Mouse (Mus musculus): ENCODE results near the gene Brip1.
A peak's percentile ranks its signal among the peaks of the same experiment; 100 is the strongest.
"Not testable (repeated sequence)": the region's sequence is repeated elsewhere in the genome, so short reads cannot be mapped to it uniquely, and the experiment has no call there.

Gene Brip1

DNA sequence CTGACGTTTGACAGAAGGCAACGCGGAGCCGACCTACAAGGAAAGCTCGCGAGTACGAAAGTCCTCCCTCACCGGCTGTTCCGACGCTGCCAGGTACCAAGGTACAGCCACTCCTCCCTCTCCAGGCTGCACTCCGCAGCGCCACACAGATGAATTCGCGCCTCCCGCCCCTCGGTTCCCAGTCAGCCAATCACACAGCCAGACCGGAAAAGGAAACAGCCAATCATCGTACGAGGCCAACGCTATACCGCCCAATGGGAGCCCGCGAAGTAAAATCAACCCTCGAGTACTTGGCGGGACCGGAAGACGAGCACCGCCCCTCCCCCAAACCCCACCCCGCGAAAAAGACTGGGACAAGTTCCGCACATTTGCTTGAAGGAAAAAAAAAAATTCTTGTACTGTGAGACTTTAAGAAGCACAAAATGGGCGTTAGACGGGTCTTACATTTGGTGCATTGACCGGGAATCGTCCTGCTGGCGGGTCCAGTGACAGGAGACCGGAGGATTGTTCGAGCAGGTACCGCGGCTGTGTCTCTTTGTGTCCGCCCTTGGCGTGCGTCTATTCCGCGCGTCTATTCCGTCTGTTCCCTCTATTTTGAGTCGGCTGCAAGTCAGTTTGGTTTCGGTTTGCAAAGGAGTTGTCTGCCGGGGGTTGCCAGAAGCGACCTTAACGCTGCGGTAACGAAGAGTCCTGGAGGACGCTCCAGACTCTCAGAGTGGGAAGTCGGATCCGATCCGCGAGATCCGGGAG lies at the start of gene Brip1:
Brip1 (minus strand) TSS at position 157 of the 750 bp plus-strand sequence.
- DNase-seq (ENCODE audit: low read depth, low spot score): peak; percentile 88

DNA sequence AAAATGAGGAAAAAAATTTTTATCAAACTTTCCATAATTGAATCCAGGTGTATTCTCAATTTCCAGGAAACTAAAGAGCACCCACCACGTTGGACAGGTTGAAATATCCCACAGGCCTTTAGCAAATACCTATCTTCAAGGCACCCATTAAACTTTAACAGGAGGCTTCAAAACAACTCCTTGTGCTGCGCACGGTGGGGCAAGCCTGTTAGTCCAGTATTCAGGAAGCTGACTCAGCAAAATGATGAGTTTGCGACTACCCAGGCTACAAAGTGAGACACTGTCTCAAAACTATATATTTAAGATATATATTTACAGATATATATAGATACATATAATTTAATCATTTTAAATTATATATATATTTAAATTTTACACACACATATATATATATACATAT lies 31.5 kb upstream of the Brip1 start:
- DNase-seq (ENCODE audit: low read depth, low spot score): no peak

DNA sequence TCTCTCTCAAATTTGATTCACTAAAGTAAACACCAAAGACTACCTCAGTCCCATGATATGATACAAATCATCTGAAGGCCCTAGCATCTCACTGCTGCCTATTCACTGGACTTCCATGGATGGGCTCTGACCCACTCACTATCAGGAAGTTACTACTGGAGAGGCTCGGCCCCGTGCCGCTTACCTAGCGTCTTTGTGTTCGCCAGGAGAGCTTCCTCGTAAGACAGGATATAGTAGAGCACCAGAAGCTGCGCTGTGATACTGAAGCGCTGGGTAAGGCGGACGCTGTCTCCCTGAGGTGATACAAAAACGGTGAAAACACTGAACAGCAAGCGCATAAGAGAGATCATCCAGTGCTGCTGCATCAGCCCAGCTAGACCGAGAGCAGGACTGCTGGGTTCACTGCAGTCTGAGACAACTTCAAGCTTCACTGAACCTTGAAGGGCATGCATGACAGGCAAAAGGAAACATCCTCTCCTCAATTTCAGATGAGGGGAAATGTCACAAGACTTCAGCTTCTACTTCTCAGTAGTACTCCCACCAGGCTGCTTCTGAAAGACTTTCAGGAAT lies 30.9 kb upstream of the Brip1 start:
- DNase-seq (ENCODE audit: low read depth, low spot score): no peak

DNA sequence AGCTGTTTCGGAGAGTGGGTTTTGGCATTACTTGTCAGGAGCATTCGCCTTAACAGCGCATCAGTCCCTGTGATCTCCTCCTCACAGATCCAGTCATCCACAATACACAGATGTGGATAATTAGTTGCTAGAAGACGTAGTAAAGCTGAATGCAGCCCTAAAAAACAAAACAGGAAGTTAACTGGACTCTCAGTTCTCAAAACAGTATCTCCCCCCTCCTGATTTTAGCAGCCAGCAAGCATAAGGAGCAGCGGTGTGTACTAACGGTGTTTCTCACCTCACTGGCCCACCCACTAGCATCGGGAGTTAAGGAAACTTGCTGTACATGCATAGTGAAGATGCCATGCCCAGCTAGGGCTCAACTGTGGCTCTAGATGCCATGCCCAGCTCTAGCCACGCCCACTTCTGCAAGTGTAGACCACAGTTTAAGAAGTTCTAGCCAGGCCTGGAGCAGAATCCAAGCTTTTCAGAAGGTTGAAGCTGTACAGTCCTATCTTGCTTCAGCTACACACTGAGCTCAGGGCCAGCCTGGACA lies 25.7 kb upstream of the Brip1 start:
- DNase-seq (ENCODE audit: low read depth, low spot score): no peak

DNA sequence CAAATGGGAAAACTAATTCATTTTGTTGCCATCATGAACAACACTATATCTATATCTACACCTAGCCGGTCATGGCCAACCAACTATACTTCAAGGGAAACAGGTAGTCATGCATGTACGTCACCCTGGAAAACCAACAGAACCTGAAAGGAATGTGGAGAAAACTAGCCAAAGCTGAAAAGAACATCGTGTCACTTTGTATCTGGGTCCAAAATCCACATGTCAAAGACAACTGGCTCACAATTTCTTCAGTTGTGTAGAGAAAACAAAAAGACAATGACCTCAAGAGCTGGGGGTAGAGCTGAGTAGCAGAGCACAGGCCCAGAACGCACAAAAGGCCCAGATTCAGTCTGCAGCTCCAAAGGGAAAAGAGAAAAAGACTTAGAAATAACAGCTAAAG lies 24.8 kb upstream of the Brip1 start:
- DNase-seq (ENCODE audit: low read depth, low spot score): no peak

DNA sequence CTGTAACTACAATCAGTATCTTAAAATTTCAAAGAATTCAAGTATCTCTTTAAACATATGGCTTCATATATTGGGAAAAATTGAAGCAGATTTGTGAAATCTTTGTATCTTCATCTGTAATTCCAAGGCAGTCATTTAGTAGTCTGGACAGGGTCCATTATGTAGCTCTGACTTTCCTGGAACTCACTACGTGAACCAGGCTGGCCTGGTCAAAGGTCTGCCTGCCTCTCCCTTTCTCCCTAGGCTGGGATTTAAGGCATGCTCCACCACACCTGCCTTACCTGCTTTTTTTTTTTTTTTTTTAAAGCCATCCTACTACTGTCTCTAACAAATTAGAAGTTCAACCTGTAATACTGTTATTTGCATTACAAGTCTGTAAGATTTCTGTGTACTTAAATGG lies 10.8 kb upstream of the Brip1 start:
- DNase-seq (ENCODE audit: low read depth, low spot score): no peak

DNA sequence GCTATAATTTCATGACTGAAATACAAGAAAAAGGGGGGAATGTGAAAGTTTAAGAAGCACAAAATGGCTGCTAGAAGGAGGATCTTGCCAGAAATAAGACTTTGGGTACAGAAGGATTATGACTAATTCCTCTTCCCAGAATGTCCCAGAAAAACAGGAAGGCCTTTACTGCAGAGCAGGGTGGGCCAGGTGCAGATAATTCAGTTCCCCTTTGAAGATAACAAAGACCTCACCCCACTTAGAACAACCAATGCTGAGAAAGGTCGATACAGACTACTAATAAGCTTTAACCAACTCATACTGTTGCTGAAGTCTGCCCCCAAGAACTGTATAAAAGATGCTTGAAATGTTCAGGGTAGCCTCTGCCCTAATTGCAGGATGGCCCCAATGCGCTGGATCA lies 8.1 kb upstream of the Brip1 start:
- DNase-seq (ENCODE audit: low read depth, low spot score): no peak

DNA sequence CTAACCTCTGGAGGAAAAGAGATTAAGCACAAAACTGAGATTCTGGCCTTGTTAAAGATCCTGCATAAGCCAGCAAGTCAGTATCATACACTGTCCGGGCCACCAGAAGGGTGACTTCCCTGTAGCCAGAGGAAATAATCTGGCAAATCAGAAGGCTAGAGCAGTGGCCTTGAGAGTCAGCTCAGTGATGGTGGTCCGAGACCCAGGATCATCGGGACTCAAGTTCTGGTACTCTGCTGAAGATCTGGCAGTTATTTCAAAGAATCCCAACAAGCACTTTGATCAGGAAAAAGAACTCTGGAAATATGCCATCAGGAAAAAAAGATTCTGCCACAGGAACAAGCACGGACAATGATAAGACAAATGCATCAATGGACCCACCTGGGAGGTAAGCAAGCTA lies 4.9 kb upstream of the Brip1 start:
- no peak for DNase-seq (ENCODE audit: low read depth, low spot score)

DNA sequence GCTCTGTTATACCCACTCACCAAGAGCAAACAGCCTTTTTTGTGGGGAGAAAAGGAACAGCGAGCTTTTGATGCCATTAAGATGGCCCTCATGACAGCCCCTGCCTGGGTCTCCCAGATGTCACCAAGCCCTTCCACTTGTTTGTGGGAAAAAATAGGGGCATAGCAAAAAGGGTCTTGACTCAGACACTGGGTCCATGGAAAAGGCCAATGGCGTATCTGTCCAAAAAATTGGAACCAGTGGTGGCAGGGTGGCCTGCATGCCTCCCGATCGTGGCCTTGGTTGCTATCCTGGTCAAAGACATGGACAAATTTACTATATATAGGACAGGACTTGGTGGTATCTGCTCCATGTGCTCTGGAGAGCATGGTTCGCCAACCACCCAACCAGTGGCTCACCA lies 4.0 kb upstream of the Brip1 start:
- DNase-seq (ENCODE audit: low read depth, low spot score): no peak

DNA sequence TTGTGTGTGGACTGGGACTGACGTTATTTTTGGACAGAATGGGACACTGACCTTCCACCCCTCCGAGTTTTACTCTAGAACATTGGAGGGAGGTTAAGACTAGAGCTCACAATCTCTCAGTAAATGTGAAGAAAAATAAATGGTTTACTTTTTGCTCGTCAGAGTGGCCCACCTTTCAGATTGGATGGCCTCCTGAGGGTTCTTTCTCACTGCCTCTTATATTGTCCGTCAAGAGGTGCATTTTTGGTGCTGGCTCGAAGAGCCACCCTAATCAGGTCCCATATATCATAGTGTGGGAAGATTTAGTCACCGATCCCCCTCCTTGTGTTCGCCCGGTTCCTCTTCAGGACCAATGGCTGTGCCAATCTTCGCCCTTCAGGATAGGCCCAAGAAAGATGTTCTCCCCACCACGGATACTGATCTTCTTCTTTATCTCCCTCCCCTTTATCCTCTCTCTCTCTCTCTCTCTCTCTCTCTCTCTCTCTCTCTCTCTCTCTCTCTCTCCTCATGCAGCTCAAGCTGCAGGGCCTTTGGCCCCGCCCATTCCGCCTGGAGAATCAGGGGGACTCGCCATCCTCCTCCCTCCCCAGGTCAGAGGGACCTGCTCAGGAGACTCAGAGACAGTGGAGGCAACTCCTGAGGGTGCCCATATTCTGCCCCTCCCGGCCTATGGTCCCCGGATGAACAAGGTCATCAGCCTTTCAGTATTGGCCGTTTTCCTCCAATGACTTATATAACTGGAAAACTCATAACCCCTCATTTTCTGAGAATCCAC lies 1.1 kb upstream of the Brip1 start:
- DNase-seq (ENCODE audit: low read depth, low spot score): no peak

DNA sequence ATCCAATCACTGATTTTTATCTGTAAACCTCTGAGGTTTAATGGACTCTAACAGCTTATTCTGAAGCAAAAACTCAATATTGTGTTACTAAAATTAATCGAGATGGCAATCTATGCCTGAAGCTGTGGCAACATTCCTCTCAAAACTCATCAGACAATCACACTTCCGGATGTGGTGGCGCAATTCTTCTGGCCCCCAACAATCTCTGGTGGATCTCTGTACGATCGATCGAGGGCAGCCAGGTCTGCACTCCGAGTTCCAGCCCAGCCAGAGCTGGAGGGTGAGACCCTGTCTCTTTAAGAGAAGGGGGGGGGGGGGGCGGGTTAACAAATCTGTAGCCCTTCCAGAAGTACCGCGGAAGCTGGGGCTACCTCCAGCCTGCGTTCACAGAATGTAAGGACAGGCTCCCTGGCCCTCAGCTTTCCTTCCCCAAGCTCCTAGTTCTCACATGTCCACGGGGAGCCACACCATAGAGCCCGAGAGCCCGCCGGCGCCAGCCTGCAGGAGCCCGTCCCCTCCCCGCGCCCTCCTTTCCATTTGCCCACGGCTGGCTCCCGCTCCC lies 452 bp downstream of the Brip1 start:
- no peak for DNase-seq (ENCODE audit: low read depth, low spot score)

DNA sequence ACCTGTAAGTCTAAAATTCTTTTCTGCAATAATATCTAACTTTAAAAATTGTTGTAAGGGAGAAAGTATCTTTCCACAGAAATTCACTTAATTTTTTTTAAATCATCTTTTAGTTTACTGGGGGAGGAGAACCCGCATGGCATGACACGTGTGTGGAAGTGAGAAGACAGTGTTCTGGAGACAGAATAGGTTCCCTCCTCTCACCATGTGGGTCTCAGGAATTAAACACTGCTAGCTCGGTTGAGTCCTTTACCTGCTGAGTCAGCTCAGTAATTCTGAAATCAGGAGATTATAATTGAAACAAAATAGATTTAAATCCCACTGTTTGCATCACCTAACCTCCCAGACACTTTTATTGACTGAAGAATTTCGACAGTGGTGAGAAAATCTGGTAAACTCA lies 1.3 kb downstream of the Brip1 start:
- DNase-seq (ENCODE audit: low read depth, low spot score): no peak

DNA sequence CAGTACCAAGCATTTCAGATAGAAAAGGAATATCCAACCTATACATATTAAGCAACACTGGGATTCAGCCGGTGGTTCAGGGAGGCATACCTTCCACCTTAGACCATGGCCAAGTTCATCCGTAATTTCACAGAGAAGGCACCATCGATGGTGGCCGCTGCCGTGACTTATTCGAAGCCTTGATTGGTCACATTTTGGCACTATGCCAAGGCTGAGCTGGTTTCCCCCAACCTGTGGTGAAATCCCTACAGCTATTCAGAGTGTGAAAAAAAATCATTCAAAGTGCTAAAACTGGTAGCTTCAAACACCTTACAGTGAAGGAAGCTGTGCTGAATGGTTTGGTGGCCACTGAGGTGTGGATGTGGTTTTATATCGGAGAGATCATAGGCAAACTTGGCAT lies 15.8 kb downstream of the Brip1 start:
- DNase-seq (ENCODE audit: low read depth, low spot score): not testable (repeated sequence)

DNA sequence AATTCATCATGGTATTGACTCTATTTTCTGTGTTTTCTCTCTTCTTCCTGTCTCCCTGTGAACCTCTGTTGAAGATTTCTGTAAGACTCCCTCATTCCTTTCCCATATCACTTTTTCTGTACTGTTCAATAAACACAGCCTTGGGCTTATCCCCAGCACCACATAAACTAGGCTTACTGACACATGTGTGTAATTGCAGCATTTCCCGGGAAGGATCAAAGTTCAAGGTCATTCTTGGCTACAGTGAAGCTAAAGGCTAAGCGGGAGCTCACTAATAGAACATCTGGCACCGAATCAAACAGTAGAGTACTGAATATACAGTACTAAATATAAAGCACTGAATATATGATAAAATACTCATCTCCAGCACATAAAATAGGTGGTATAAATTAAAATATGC lies 25.2 kb downstream of the Brip1 start:
- DNase-seq (ENCODE audit: low read depth, low spot score): no peak

DNA sequence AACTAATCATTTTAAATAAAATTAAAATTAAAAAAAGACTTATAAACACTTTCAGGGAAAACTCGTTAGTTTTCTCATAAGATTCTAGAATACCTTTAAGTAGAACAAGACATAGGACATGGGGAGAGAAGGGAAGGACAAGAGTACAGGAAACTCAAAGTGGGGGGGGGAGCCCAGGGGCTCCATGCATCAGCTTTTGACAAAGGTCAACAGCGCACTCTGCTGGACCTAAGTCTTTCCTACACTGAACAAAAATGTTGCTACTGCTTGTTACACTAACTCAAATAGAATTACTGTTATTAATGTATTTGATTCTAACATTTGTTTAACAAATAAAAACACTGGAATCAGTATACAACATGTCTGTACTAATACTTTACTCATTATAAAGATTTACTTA lies 26.8 kb downstream of the Brip1 start:
- peak; percentile 28 for DNase-seq (ENCODE audit: low read depth, low spot score)

DNA sequence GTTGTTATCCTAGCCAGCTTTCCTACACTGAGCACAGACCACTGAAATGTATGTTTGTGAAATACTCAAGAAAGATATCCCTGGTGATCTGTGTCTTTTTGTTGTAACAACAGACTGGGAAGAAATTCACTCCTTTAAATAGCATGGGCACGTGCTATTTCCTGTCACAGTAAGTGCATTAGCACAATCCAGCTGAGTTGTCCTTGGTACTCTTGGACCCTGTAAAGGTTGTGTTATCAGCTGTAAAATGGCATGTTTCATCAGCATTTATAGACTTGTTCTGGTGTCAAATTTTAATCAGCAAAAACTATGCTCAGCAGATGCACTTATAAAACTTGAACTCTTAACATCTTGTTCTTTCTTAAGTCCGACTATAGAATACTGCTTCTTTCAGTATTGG lies 30.2 kb downstream of the Brip1 start:
- DNase-seq (ENCODE audit: low read depth, low spot score): no peak

DNA sequence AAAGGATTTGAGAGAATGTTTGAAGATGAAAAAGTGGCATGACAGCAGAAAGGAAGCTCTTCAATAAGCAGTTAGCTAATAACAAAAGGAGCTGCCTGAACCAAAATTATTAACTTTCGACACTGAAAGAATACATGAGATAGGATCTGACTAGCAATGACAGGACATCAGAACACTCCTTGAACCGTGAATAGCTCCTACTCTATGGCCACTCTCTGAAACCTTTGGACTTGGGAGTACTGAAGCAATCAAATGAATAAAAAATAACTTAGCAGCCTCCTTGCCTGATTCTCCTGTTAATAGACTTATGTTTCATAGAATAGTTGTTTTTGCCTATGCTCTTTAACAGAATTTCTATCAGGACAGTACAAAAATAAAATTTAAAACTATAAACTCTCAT lies 40.7 kb downstream of the Brip1 start:
- DNase-seq (ENCODE audit: low read depth, low spot score): no peak

DNA sequence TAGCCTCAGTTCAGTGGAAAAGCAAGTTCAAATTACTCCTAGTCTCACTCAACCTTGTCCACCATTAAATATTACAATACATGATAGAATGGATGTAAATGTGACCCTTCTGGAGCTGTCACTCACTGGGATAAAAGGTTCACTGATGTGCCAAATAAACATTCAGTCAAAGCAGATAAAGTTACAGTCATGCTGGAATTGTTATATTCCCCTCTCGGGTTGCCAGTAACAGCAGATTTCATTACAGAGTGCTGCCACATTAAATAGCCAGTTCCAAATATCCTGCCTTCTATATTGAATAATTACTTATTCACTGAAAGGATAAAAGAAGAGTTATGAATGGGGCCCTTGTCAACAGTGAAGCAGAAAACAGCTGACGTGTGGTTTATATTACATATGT lies 42.0 kb downstream of the Brip1 start:
- DNase-seq (ENCODE audit: low read depth, low spot score): no peak

DNA sequence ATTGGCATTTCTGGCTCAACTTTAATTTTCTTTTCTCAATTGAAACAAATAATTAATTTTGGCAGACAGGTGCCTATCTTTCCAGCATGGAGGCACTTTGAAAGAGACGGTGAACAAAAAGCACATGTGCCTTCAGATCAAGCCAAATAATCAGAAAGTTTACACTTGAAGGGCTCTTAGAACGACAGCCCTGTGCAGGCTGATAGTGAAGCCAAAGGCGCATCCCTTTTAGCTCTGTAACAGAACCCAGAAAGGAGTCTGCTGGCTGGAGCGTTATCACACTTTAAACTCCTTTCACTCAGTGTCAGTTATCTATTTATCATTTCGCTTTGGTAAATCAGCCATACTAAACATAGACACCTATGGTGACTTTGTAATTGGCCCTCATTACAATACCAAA lies 45.4 kb downstream of the Brip1 start:
- DNase-seq (ENCODE audit: low read depth, low spot score): no peak

DNA sequence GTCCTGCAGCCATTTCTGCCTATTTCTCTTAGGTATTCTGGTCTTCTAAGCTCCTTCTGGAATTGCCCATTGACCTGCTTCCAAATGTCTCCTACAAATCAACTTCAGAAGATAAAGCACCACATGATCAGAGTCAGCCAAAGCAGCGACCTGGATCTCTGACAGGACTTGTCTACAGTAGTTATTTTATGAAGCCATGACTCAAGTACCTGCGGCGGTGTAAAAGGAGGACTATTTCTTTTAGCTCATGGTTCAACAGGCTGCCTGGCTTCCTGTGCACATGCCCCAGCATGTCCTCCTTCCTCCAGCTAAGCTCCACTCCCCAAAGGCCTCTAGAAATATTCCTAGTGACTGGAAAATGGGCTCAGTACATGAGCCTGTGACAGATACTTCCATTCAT lies 69.7 kb downstream of the Brip1 start:
- no peak for DNase-seq (ENCODE audit: low read depth, low spot score)

DNA sequence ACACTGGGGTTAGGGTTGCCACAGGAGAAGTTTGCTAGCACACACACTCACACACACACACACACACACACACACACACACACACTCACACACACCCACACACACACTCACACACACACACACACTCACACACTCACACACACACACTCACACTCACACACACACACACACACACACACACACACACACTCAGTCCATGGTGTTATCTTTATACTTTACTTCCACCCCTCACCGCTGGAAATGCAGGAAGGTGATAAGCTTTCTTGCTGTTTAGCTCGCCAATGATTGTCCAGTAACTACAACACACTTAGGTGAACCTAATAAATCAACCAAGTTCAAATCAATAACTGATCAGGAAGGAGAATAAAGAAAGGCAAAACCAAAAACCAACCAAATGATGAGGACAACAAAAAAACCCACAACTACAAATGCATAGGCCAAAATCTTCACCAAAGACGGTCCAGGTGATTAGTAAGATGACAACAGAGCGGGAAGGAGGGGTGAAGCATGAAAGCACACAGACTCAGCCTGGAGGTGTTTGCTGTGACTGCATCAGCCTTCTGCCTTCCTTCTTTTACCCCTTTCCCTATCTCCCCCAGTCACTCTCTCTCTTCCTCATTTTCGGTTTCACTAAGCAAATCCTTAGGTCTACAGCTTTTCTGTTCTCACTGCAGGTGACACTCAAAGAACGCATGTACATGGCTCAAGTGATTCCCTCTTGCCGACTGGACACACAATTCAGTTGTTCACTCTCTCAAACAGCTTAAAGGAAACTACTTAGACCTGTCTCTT lies 83.7 kb downstream of the Brip1 start:
- DNase-seq (ENCODE audit: low read depth, low spot score): no peak

DNA sequence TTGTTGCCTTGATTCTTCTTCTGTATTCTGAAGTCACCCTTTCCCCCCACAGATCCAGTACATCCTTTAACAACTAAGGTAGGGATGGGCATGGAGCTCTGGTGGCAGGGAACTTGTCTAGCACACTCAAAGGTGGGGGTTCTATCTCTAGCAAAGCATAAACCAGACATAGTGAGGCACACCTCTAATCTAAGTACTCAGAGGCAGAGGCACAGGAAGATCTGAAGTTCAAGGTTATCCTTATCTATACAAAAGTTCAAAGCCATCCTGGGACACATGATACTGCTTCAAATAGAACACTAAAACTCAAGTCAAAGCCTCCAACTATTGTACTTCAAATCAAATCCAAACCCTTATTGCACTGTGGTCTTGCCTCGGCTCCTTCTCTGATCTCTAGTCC lies 85.0 kb downstream of the Brip1 start:
- DNase-seq (ENCODE audit: low read depth, low spot score): no peak
